Mouse (Mus musculus) CH12.LX (cell line): ENCODE results near the gene Cplx2. TPM values are rescaled to one million over a fixed set of nuclear protein-coding genes. Genes with fewer than 3 reads are reported as not detected.

Experiments used
- DNase-seq: peaks from one replicate; pipeline ENCODE4 v3.0.0-alpha.2; 2013; ENCODE audit errors: extremely low read depth
- H3K27ac ChIP-seq: 2 replicates; pipeline ENCODE4 v1.5.1; 2012; ENCODE audit warnings: low read depth, mild to moderate bottlenecking, control low read depth, moderate library complexity; ENCODE audit not compliant: insufficient read depth
- H3K27me3 ChIP-seq: replicated peaks from 2 replicates; pipeline ENCODE3; 2012; ENCODE audit warnings: inconsistent platforms
- H3K36me3 ChIP-seq, 2 experiments: replicated peaks in 1 of 2; 2 replicates each; pipeline versions ENCODE3 to v1.6.1; 2012; ENCODE audit warnings: inconsistent platforms in 1 of 2, low read length in 1 of 2, mild to moderate bottlenecking in 1 of 2, mixed read lengths in 1 of 2, moderate library complexity in 1 of 2; ENCODE audit not compliant: control insufficient read depth in 1 of 2, insufficient read depth in 1 of 2
- H3K4me1 ChIP-seq, 2 experiments: 2 replicates each; pipeline ENCODE4 v1.6.1; 2012; ENCODE audit warnings: inconsistent platforms in 1 of 2, moderate library complexity in 1 of 2; ENCODE audit not compliant: insufficient read depth in 2 of 2, control insufficient read depth in 1 of 2
- H3K4me2 ChIP-seq: 2 replicates; pipeline ENCODE4 v1.6.1; 2012; ENCODE audit warnings: low read depth, mild to moderate bottlenecking, control low read depth; ENCODE audit not compliant: poor library complexity, insufficient read depth, severe bottlenecking
- H3K4me3 ChIP-seq, 3 experiments: fragments of 150-350 bp in 1 of 3; sonication (generic) in 1 of 3; replicated peaks in 1 of 3; 2 replicates each; pipeline versions ENCODE3 to v1.5.1; 2011 to 2012; ENCODE audit warnings: low read depth in 2 of 3, low read length in 2 of 3, mild to moderate bottlenecking in 2 of 3, moderate library complexity in 2 of 3, control low read depth in 1 of 3, improper control_type of control experiment in 1 of 3, inconsistent platforms in 1 of 3, mixed read lengths in 1 of 3; ENCODE audit not compliant: poor library complexity in 1 of 3
- H3K79me2 ChIP-seq: replicated peaks from 2 replicates; pipeline ENCODE4 v1.6.1; 2012; ENCODE audit warnings: mild to moderate bottlenecking, moderate library complexity; ENCODE audit not compliant: control insufficient read depth, poor library complexity, insufficient read depth, severe bottlenecking; ENCODE audit errors: extremely low read depth
- H3K9ac ChIP-seq: 2 replicates; pipeline ENCODE4 v1.6.1; 2012; ENCODE audit warnings: low read depth, mild to moderate bottlenecking, control low read depth, moderate library complexity; ENCODE audit not compliant: insufficient read depth
- H3K9me3 ChIP-seq: replicated peaks from 2 replicates; pipeline ENCODE3; 2012; ENCODE audit warnings: low read length, inconsistent platforms, mixed read lengths
- CHD1 ChIP-seq: IDR thresholded peaks from 2 replicates; pipeline ENCODE4 v1.6.1; 2012; ENCODE audit warnings: low read depth, low read length, improper control_type of control experiment, inconsistent platforms
- CHD2 ChIP-seq: IDR thresholded peaks from 2 replicates; pipeline ENCODE4 v1.6.1; 2011; ENCODE audit warnings: low read length, improper control_type of control experiment
- CTCF ChIP-seq, 2 experiments: IDR thresholded peaks in 1 of 2; conservative IDR thresholded peaks in 1 of 2; 2 replicates each; pipeline ENCODE4 v1.5.1; 2011 to 2012; ENCODE audit warnings: low read depth in 2 of 2, low read length in 2 of 2, improper control_type of control experiment in 1 of 2, inconsistent platforms in 1 of 2, mild to moderate bottlenecking in 1 of 2, moderate library complexity in 1 of 2
- E2F4 ChIP-seq: IDR thresholded peaks from 2 replicates; pipeline ENCODE4 v1.6.1; 2011; ENCODE audit warnings: low read depth, low read length, improper control_type of control experiment; ENCODE audit not compliant: insufficient replicate concordance
- GABPA ChIP-seq: IDR thresholded peaks from 2 replicates; pipeline ENCODE4 v1.6.1; 2012; ENCODE audit warnings: low read depth, low read length, improper control_type of control experiment, inconsistent platforms; ENCODE audit not compliant: insufficient replicate concordance
- MAZ ChIP-seq: IDR thresholded peaks from 2 replicates; pipeline ENCODE4 v1.6.1; 2012; ENCODE audit warnings: low read depth, mild to moderate bottlenecking, inconsistent platforms, low read length, improper control_type of control experiment, moderate library complexity
- RAD21 ChIP-seq: IDR thresholded peaks from 2 replicates; pipeline ENCODE4 v1.6.1; 2011; ENCODE audit warnings: low read depth, mild to moderate bottlenecking, low read length, improper control_type of control experiment, moderate library complexity
- SIN3A ChIP-seq: IDR thresholded peaks from 2 replicates; pipeline ENCODE4 v1.6.1; 2012; ENCODE audit warnings: low read length, improper control_type of control experiment, inconsistent platforms
- SMC3 ChIP-seq: IDR thresholded peaks from 2 replicates; pipeline ENCODE4 v1.6.1; 2011; ENCODE audit warnings: low read depth, low read length, improper control_type of control experiment
- TCF12 ChIP-seq: IDR thresholded peaks from 2 replicates; pipeline ENCODE4 v1.6.1; 2014; ENCODE audit warnings: low read depth, mild to moderate bottlenecking, inconsistent platforms, low read length, improper control_type of control experiment
- UBTF ChIP-seq: IDR thresholded peaks from 2 replicates; pipeline ENCODE4 v1.6.1; 2012; ENCODE audit warnings: low read depth, mild to moderate bottlenecking, inconsistent platforms, low read length, improper control_type of control experiment, moderate library complexity
- ZC3H11A ChIP-seq: IDR thresholded peaks from 2 replicates; pipeline ENCODE4 v1.6.1; 2012; ENCODE audit warnings: low read depth, mild to moderate bottlenecking, inconsistent platforms, low read length, improper control_type of control experiment
- dilution Hi-C: fragments of 300-500 bp; cut with MboI; formaldehyde crosslinking; loops from 2 replicates; pipeline ENCODE4 v1.14.3; 2020; ENCODE audit warnings: low sequenced_read_pairs; ENCODE audit not compliant: extremely low pct_unique_long_range_greater_than_20kb, extremely low pct_ligation_motif_present
- in situ Hi-C: fragments of 300-500 bp; cut with MboI; formaldehyde crosslinking; loops from 3 replicates; pipeline ENCODE4 v1.14.3; 2019; ENCODE audit warnings: low sequenced_read_pairs, low pct_ligation_motif_present, low pct_unique_long_range_greater_than_20kb, mixed read lengths
- polyA plus RNA-seq: library from polyadenylated mRNA; unstranded; fragments of >175 nt; gene quantifications from 2 replicates; pipeline ENCODE4 v1.2.1, GENCODE M21; 2012; ENCODE audit warnings: low read depth; ENCODE audit not compliant: insufficient read length
- total RNA-seq, 2 experiments: library from RNA; depleted of rRNA; stranded (reverse); fragments of 300-350 nt in 1 of 2; fragments of >200 nt in 1 of 2; gene quantifications; 2 replicates each; pipeline ENCODE4 v1.2.3; 2012 to 2014

The Cplx2 gene
- total and polyA plus RNA-seq, 3 experiments, result 0.05 to 0.21 (median 0.19) TPM

DNA sequence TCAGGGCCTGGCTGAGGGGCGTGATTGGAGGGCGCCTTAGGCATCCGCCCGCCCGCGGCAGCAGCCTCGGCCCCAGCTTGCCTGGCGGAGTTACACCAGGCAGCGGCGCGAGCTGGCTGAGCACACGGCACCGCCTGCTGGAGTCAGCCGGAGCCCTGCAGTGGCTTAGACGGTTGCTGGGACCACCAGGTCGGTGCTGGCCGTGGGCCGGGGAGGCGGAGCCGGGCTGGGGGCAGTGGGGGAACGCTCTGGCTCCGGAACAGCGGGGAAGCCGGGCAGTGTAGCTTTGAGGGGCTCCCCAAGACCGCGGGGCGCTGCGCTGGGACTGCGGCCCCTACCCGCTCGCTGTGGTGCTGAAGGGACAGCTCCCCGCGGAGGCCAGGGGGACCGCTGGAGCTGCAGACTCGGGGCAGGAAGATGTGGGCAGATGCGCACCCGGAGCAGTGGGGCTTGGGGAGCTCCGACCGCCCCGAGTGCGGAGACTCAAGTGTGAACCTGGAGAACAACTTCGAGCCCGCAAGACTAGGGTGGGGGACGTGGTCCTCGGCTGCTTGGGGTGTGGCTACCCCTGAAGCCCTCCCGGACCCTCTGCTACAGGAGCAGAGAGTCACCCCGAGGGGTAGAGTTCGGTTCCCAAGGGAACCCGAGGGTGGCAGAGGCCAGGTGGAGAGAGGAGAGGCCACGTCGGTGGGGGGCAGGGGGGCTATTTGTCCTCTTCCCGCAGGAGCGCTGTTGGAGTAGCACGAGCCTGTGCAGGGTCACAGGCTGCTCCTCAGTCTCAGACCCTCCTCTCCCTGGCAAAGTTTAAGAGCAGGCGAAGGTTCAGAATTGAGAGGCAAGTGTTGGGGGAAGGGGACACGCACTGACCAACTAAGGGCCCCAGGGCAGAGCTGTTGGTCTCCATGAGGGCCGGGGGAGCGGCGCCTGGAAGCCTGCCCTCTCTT is 510 bp downstream of the Cplx2 start:
- Histone ChIP-seq H3K4me2 (peak overlapping the region; percentile 48), H3K4me3 (no peak overlapping the region), H3K9me3 (no peaks in the 10 kb centered on the region), H3K79me2 (no peaks in the 10 kb centered on the region), H3K27me3 (peaks cover 61% of the 10 kb centered on the region), H3K9ac (no peak overlapping the region), H3K4me1 (peaks cover 24 to 48% of the 10 kb centered on the region in 2 experiments), H3K27ac (no peak overlapping the region), H3K36me3 (no peaks in the 10 kb centered on the region)
- dilution Hi-C loops, result no loop called here
- in situ Hi-C loops, result no loop called here
- peak; percentile 55; the same call in 1 of the 2 replicates for TF ChIP-seq SIN3A
- peak; percentile 78 for TF ChIP-seq UBTF
- TF ChIP-seq CHD1, result no peak
- no peak for TF ChIP-seq CHD2
- DNase-seq, result peak; percentile 46

- peak; percentile 49; the same call in 1 of the 2 replicates for TF ChIP-seq CHD2
- TF ChIP-seq ZC3H11A, result no peak
- peak in 1 of 2 experiments; percentile 80; a peak in 2 of 4 replicates for TF ChIP-seq CTCF (conservative IDR thresholded peaks at IDR 0.05 in 1 of 2, IDR thresholded peaks at IDR 0.05 in 1 of 2; ENCODE audit: low read depth in 2 of 2, low read length in 2 of 2)
- TF ChIP-seq MAZ, result 0 out of 2 replicates have a peak, but pooled peaks have one; percentile 31
- no peak for TF ChIP-seq GABPA
- peak; percentile 25; the same call in 1 of the 2 replicates for TF ChIP-seq TCF12
- TF ChIP-seq RAD21, result peak; percentile 50
- TF ChIP-seq E2F4, result 0 out of 2 replicates have a peak, but pooled peaks have one; percentile 48
- peak; percentile 81 for TF ChIP-seq SMC3
- no peak overlapping the region for H3K4me3 ChIP-seq
- H3K36me3 ChIP-seq, result no peaks in the 10 kb centered on the region
- in situ Hi-C loops (no loop called here), dilution Hi-C loops (no loop called here)
- peaks cover 51% of the 10 kb centered on the region for H3K27me3 ChIP-seq
- H3K4me1 ChIP-seq, result peaks cover 24 to 54% of the 10 kb centered on the region in 2 experiments
- H3K4me2 ChIP-seq, result peak overlapping the region; percentile 48
- H3K27ac ChIP-seq, result no peak overlapping the region
- no peaks in the 10 kb centered on the region for H3K79me2 ChIP-seq
- H3K9ac ChIP-seq, result no peak overlapping the region
- DNase-seq, result peak; percentile 59
- H3K9me3 ChIP-seq, result no peaks in the 10 kb centered on the region
These were observed 1.5 kb downstream of the Cplx2 start for GRCm38 (mm10) chr13:54372665-54373064.
